Mouse (Mus musculus): ENCODE results near the gene Tmem219.
A peak's percentile ranks its signal among the peaks of the same experiment; 100 is the strongest.
"Not testable (repeated sequence)": the region's sequence is repeated elsewhere in the genome, so short reads cannot be mapped to it uniquely, and the experiment has no call there.

Gene Tmem219

DNA sequence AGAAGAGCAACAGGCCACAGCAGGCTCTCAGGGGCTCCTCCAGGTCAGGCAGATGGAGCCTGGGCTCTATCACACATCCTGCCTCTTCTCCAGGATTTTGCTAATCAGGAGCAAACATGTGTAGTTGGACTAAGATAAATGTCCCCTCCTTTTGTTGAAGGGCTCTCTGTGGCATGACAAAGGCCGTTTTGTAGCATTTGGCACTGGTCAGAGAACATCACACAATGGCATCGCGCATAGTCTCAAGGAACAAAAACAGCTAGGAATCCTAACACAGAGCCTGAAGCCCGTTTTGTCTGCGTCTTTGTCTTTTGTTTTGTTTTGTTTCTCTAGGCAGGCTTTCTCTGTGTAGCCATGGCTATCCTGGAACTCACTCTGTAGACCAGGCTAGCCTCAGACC lies 1.3 kb upstream of the Tmem219 start:
- no peak for DNase-seq (ENCODE audit: low spot score in 2 of 2)

- no peak for DNase-seq (ENCODE audit: low spot score in 2 of 2)
Measured at GRCm38 (mm10) chr7:126921563-126921962, 1.2 kb downstream of the Tmem219 start.

- no peak for DNase-seq (ENCODE audit: low spot score in 2 of 2)
Measured at GRCm38 (mm10) chr7:126919973-126920372, 2.7 kb downstream of the Tmem219 start.

DNA sequence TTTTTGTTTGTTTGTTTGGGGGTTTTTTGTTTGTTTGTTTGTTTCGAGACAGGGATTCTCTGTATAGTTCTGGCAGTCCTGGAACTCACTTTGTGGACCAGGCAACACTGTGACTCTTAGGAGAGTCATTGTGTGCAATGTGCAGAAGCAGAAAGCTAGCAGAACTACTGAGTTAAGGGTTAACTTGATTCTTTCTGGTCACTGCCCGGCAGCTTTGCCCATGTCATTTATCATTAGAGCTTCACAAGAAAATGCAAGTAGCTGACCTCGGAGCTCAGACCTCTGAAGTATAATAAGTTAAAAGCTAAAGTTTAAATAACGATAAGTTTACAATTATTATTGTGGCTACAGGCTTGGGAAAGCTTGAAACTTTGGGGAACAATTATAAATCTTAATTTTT lies 4.4 kb downstream of the Tmem219 start:
- DNase-seq (ENCODE audit: low spot score in 2 of 2), result not testable (repeated sequence)

GRCm38 (mm10) chr7:126914844-126915243 lies 7.9 kb downstream of the Tmem219 start:
- no peak for DNase-seq (ENCODE audit: low spot score in 2 of 2)

- DNase-seq (ENCODE audit: low spot score in 2 of 2), result no peak
Measured at GRCm38 (mm10) chr7:126905590-126905989, 17.1 kb downstream of the Tmem219 start.

GRCm38 (mm10) chr7:126899781-126900180 lies 22.9 kb downstream of the Tmem219 start:
- DNase-seq (ENCODE audit: low spot score in 2 of 2), result not testable (repeated sequence)

- peak; percentile 95 to 98 for DNase-seq (ENCODE audit: low spot score in 2 of 2)
Measured at GRCm38 (mm10) chr7:126898102-126898990, 24.4 kb downstream of the Tmem219 start.

DNA sequence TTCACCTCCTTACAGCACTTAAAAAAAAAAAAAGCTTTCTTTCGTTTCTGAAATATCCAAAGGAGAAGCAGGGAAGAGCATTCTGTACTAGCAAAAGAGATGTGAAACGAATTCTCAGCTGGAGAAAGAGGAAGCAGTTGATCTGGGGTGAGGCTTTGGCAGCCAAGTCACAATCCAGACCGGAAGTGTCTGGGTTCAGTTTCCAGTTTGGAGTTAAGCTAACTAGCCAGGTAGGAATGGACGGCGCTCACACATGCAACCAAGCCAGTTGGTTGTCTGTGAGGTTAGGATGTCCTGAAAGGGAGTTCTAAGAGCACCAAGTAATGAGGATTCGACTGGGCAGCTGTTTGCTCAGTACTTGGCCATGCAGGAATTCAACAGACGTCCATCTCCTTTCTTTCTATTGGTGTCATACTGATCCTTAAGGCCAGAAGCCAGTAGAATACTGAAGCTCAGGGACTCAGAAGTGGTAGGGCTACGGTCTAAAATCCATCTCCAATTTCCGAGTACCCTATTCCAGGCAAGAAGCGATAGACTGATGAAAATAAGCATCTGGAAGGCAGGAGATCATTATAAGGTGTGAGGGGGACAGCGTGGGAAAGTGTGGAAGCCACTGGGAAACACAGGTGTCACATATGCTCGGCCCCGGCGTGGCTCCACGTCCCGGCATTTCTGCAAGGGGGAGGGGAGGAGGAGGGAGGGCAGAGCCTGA lies 25.2 kb downstream of the Tmem219 start:
- DNase-seq (ENCODE audit: low spot score in 2 of 2), result no peak

- DNase-seq (ENCODE audit: low spot score in 2 of 2), result no peak
Measured at GRCm38 (mm10) chr7:126896912-126897311, 25.8 kb downstream of the Tmem219 start.

DNA sequence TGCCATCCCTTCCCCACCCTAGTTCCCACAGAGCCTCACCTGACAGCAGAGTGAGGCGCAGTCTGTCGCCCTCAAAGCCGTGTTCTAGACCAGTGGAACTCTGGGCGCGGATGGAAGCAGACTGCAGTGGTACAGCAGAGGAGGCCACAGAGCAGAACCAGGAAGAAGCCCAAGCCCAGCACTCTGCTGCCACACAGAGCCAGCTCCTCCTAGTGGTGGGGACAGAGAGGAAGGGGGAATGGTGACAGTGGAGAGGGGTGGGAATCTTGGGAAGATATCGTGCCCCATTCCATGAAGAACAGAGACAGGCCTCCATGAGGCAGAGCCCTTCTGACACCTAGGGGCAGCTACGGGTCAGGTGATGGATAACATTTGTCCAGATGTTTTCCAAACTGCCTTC lies 33.9 kb downstream of the Tmem219 start:
- no peak for DNase-seq (ENCODE audit: low spot score in 2 of 2)

DNA sequence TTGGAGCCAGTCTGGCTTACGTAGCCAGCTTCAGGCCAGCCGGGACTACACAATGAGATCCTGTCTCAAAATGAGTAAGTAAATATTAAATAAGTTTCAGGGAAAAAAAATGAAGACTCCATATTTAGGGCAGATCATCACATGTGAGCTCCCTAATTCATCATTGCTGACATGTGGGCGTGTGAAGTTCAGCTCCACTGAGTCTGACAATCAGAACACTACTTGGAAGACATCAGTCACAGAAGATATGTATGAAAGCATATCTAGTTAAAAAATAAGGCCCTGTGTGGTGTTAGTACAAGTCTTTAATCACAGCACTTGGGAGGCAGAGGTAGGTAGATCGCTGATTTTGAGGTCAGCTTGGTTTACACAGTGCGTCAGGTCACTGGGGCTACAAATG lies 35.4 kb downstream of the Tmem219 start:
- DNase-seq (ENCODE audit: low spot score in 2 of 2), result no peak

DNA sequence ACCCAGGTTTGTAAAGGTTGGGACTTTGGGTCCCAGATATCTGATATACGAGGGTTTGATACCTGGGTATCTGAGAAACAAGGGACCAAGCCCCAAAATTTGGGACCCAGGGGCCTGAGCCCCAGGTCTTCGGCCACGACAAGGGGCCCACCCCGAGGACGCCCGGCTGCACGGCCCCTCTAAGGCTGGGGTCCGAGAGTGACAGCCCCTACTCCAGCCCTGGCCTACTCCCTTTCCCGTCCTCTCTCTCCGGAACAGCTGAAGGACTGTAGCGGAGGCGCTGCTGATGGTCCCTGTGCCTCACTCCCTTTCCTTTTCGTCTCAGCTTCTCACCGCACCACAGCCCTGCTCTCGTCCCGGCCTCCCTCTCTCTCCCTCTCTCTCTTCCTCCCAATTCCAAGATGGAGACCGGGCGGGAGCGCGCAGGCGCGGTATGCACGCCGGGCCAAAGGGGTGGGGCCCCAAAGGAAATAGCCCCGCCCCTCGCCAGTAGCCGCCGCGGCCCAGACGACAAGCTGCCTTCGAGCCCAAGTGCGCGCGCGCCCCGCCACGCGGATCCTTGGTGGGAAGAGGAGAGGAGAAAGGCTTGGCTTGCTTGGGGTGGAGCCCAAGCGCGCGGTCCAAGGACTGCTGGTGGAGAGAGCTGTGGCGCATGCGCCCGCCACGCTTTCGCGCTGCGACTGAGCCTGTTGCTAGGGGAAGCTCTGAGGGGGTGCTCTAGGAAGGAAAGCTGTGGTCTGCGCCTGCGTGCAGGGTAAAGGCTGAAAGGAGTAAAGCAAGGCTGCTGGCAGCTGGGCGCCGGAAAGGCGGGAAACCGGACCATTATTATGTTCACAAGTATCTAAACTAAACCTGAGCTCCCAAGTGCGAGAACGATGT lies 38.2 kb downstream of the Tmem219 start, which contains the start of gene Taok2:
Taok2 (minus strand) TSS at position 418 of the 879 bp plus-strand sequence.
- DNase-seq (ENCODE audit: low spot score in 2 of 2), result peak; percentile 93

GRCm38 (mm10) chr7:126883731-126884181 lies 39.0 kb downstream of the Tmem219 start:
- DNase-seq (ENCODE audit: low spot score in 2 of 2), result no peak

- DNase-seq (ENCODE audit: low spot score in 2 of 2), result no peak
Measured at GRCm38 (mm10) chr7:126881040-126881439, 41.7 kb downstream of the Tmem219 start.

DNA sequence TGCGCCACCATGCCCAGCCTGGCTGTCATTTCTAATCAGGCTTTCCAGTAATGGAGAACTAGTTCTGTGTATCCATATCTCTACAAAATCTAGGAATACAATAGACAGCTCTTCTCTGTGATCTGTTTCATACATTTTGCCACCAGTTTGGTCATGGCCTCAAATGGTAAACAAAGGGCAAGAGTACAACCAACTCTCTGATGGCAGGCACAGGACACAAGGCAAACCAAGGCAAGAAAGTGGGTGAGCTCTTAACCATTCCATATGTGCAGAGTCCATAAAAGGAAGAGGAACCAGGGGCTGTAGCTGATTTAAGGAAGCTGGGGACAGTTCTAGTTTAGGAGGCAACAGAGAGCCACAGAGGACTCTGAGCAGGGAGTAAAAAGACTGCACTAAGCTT lies 45.5 kb downstream of the Tmem219 start:
- no peak for DNase-seq (ENCODE audit: low spot score in 2 of 2)

- no peak for DNase-seq (ENCODE audit: low spot score in 2 of 2)
Measured at GRCm38 (mm10) chr7:126870520-126870891, 52.2 kb downstream of the Tmem219 start.

- DNase-seq (ENCODE audit: low spot score in 2 of 2), result no peak
Measured at GRCm38 (mm10) chr7:126869780-126870519, 52.8 kb downstream of the Tmem219 start.

- no peak for DNase-seq (ENCODE audit: low spot score in 2 of 2)
Measured at GRCm38 (mm10) chr7:126868003-126868402, 54.7 kb downstream of the Tmem219 start.

GRCm38 (mm10) chr7:126867534-126867933 lies 55.2 kb downstream of the Tmem219 start:
- no peak for DNase-seq (ENCODE audit: low spot score in 2 of 2)

DNA sequence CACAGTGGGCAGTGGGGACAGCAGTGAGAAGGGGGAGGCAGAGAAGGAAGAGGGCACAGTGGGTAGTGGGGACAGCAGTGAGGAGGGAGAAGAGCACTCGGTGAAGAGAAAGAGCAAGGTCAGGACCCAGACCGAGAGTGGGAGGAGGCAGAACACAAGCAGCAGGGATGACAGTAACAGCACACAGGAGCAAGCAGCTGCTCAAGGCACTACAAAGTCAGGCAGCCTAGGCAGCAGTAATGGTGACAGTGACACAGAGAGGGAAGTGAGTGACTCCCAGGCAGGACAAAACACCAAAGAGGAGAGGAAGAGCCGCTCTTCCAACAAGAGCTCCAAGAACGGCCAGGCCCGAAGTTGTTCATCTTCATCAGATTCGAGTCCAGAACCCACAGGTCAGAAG lies 58.9 kb downstream of the Tmem219 start:
- no peak for DNase-seq (ENCODE audit: low spot score in 2 of 2)
